Mouse (Mus musculus) regulatory T cell (primary cell): ENCODE measurements around the gene Snrk.
"Not testable (repeated sequence)": the region's sequence is repeated elsewhere in the genome, so short reads cannot be mapped to it uniquely, and the experiment has no call there.

Experiments used
- in situ Hi-C: fragments of 300-600 bp; cut with MboI, MseI; formaldehyde crosslinking; loops from one replicate; pipeline ENCODE4 v1.15.1; 2025; ENCODE audit warnings: high pct_unique_total_duplicates

Snrk gene

DNA sequence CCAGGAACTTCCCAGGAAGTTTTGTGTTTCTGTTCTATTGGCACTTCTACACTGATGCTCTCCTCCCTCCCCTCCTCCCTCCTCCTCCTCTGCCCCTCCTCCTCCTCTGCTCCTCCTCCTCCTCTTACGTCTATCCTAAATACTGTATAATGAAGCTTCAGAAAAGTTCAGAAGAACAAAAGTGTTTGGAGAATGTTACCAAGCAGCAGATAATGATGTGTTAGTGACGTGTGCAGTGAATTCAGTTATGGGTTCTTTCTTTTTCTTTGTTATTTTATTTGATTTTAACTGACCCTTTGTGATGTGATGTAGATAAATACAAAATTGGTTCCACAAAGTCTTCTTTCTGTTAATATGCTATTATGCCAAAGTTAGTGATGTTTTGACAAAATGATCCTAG is 22.2 kb downstream of the Snrk start:
- in situ Hi-C loops, result no loop called here

GRCm38 (mm10) chr9:122143219-122143618 is 26.2 kb downstream of the Snrk start:
- in situ Hi-C loops, result loop anchor here (5.0 kb wide), 1 partner anchor 61 kb away; no protein-coding TSS in a partner anchor

- in situ Hi-C loops, result loop anchor here (5.0 kb wide), 1 partner anchor 62 kb away; no protein-coding TSS in a partner anchor
These were observed 27.7 kb downstream of the Snrk start for GRCm38 (mm10) chr9:122144776-122145175.

- in situ Hi-C loops, result no loop called here
These were observed 28.6 kb downstream of the Snrk start for GRCm38 (mm10) chr9:122145677-122146076.

- in situ Hi-C loops, result no loop called here
These were observed 29.2 kb downstream of the Snrk start for GRCm38 (mm10) chr9:122146124-122146870.

DNA sequence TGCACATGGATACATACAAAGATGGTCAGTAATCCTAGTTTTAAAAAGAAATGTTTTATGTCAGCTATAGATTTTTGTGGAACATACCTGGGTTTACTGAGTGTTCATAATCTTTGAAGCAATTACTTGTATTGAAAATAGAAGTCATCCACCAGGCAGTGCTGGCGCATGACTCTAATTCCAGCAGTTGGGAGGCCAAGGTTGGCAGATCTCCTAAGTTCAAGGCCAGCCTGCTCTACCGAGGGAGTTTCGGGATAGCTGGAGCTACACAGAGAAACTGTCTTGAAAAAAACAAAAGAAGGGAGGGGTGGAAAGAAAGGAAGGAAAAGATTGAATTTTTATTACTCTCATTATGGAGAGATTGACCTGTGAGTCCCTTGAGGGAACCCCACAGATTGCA is 31.3 kb downstream of the Snrk start:
- in situ Hi-C loops, result no loop called here

GRCm38 (mm10) chr9:122149997-122150826 is 33.1 kb downstream of the Snrk start:
- in situ Hi-C loops, result no loop called here

- in situ Hi-C loops, result no loop called here
These were observed 35.0 kb downstream of the Snrk start for GRCm38 (mm10) chr9:122152063-122152462.

GRCm38 (mm10) chr9:122152501-122152900 is 35.4 kb downstream of the Snrk start:
- in situ Hi-C loops, result no loop called here

- in situ Hi-C loops, result no loop called here
These were observed 36.4 kb downstream of the Snrk start for GRCm38 (mm10) chr9:122153436-122153835.

- in situ Hi-C loops, result no loop called here
These were observed 38.1 kb downstream of the Snrk start for GRCm38 (mm10) chr9:122155193-122155592.

- in situ Hi-C loops, result no loop called here
These were observed 39.5 kb downstream of the Snrk start for GRCm38 (mm10) chr9:122156389-122157078.

- in situ Hi-C loops, result no loop called here
These were observed 40.0 kb downstream of the Snrk start for GRCm38 (mm10) chr9:122157079-122157441.

GRCm38 (mm10) chr9:122164535-122164934 is 47.5 kb downstream of the Snrk start:
- in situ Hi-C loops, result no loop called here

- in situ Hi-C loops, result not testable (repeated sequence)
These were observed 50.7 kb downstream of the Snrk start for GRCm38 (mm10) chr9:122167719-122168118.

GRCm38 (mm10) chr9:122169901-122170300 is 52.8 kb downstream of the Snrk start:
- in situ Hi-C loops, result no loop called here

DNA sequence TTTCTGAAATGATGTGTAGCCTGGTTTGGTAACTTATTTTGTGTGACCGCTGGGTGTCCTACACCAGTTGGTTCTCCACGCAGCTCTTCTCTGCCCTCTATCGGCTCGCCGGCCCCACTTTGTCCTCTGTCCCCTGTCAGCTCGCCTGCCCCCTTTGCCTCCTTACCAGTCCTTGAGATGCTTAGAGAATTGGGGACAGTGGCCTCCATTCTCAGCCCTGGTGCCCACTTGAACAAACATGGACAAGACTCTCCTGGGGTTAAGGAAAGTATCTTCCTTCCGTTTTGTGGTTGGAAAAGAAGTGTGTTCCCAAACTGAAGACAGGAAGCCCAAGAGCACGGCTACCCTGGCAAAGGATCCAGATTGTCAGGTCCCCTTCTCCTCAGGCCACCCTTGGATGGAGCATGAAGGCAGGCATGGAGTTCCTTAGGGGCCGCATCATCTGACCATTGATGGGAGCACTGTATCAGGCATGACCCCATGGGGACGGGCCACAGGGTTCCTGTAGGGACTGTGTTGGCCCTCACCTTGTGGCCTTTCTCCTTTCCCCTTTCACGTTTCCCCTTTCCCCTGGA is 55.6 kb downstream of the Snrk start:
- in situ Hi-C loops, result no loop called here

DNA sequence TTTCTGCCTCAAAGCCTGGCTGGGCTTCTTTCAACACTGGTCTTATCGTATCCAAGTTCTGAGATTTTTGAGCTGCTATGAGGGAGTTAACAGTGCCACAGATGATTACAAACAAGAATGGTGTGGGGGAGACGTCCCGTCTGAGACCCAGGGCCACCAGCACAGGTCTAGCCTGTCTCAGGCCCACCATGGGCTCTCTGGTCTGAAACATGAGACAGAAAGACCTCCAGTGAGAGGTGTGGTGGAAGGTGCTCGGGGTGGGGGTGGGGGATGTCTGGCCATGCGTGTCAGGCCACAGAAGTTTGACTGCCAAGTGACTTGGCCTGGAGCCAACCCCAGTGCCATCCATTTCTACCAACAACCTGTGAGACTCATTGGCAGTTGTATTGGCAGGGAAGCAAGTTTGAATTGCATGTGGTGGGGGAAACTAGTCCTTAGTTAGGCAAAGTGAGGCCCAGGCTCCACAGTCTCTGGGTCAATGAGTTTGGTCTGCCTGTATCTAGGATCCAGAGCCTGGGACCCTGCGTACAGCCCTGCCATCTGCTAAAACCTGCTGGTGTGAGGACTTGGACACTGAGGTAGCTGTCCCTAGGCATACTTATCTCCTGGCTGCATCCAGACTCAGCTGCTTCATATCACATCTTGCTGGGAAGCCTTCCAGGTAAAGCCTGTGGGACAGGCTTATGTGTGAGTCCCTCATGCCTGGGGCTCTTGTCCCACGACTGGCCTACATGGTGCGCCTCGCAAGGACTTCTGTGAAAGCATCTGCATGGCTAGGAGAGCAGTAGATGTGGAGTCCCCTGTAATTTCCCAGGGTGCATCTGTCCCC is 56.6 kb downstream of the Snrk start:
- in situ Hi-C loops, result no loop called here

DNA sequence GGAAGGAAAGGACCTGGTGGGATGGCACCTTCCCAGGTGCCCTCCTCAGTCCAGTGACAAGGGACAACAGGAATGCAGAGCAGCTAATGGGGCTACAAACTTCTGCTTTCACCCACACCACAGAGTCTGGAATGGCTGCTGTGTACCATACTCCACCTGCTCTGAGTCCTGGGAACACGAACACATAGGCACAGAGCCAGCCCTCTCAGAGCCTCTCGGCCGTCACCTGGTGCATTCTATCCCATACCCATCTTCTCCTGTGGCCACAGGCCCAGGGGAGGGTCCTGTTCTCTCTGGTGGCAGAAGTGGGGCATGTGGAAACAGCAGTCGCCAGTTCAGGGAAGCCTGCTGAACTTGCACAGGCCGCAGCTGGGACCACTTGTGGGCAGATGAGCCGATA is 57.7 kb downstream of the Snrk start:
- in situ Hi-C loops, result no loop called here

DNA sequence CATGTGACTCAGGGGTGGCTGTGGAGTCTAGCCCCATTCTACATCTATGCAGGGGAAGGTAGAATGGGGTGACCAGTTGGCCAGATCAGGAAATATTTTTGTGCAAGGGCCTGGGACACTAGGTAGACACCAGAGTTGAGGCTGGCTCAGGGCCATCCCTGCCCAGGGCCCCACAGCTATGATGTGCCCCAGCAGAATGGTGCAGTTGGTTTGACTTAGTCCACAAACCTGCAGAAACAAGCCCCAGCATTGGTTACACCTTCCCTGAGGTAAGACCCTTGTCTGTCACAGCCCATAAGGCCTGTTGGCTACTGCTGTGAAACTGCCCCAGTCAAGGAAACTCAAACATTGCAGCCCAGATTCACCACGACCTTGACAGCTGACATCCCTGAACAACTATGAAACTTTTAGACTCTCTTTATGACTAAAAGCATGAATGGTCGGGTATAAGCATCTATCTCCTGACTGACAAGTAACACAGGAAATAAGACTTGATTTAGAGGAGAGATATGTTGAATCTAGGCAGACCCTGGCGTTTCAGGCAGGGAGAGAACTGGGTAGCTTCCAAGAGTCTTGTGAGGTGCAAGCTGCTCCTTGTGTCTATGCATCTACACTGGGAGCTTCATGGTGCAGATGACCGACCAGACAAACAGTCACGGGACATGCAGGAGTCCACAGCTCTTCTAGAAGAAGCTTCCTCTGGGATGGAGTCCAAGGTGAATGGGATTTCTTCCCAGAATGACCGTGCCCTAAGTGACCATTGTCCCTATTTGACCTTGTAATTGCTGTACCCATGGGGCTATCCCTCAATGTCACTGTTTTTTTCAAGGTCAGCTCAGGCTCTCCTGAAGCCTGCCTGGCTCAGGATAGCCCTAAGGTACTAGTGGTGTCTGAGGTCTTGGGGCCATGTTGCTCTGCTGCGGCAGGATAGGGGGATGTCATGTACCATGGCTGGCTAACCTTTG is 60.5 kb downstream of the Snrk start:
- in situ Hi-C loops, result no loop called here
